Mouse (Mus musculus): ENCODE measurements around the gene Lasp1.

DNA sequence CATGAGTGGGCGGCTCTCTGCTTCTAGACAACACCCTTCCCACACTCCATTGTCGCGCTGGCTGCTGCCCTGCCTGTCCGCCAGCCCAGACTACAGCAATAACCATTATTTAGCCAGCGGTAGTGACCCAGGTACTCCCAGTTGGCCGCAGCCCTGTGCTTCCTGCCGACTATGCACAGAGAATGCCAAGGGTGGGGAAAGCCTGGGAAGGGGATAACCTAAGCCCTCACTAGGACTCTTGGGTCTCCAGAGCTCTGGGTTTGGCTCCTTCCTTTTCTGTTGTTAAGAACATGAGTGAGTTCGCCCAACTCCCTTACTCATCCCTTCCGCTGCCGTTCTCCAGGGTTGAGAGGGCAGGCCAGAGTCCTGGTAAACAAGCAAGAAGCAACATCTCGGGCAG is 33.2 kb downstream of the Lasp1 start:
- TF ChIP-seq POLR2A (IDR thresholded peaks at IDR 0.05; ENCODE audit: low read depth, low read length) (no peak), CTCF (IDR thresholded peaks at IDR 0.05; ENCODE audit: extremely low read depth, insufficient read depth, insufficient read length, insufficient replicate concordance) (no peak)

All from spleen, adult 2 months (tissue).